8 mouse cellular contexts compared by ENCODE assay signal in the genomic region with DNA sequence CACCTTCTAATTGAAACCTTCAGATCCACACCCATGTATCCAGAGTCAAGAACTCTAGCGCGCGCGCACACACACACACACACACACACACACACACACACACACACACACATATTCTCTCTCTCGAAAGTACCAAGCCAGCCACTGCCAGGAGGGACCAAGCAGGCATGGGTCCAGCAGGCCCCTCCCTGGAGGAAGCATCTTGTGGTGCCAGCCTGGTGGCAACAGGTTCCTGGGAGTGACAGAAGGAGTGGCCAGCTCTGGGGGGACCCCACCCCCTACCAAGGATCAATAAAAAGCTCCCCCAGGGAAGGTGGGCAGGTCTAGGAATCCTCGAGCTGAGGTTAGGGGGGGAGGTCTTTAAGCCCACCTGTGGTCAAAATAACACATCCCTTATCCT. TPM values are rescaled to one million over a fixed set of nuclear protein-coding genes. Genes with fewer than 3 reads are reported as not detected.
DNase-seq lines count a peak whose midpoint lies in the region; ATAC-seq lines count a peak whose summit lies in the region.

No protein-coding gene starts in this region.

- peaks cover 37% of the 10 kb centered on the region for H3K36me3 ChIP-seq in hindbrain, embryonic 13.5 days
- H3K36me3 ChIP-seq in hindbrain, embryonic 12.5 days, result peaks cover 36% of the 10 kb centered on the region
- 0 out of 2 replicates have a peak, but pooled peaks cover 14% of the 10 kb centered on the region for H3K36me3 ChIP-seq in embryonic facial prominence, embryonic 14.5 days (ENCODE audit: control insufficient read depth, insufficient read depth, low read length)
- H3K36me3 ChIP-seq in liver, embryonic 11.5 days (ENCODE audit: control insufficient read depth, insufficient read depth, low read length), result no peaks in the 10 kb centered on the region

- peak; percentile 39 for DNase-seq in NIH3T3 (ENCODE audit: low read depth)
- DNase-seq in embryonic facial prominence, embryonic 14.5 days (ENCODE audit: low spot score), result no peak
- DNase-seq in liver, embryonic 11.5 days (ENCODE audit: low spot score), result no peak
- no peak for DNase-seq in embryo, embryonic 11 days
- DNase-seq in ovary, postnatal 36 days (ENCODE audit: low spot score), result no peak
- no peak for DNase-seq in gastrocnemius, postnatal 14 days

- H3K9ac ChIP-seq in hindbrain, embryonic 13.5 days, result peak overlapping the region; percentile 67; the same call in 1 of the 2 replicates
- H3K9ac ChIP-seq in hindbrain, embryonic 12.5 days, result no peak overlapping the region
- peak overlapping the region; percentile 58; the same call in 1 of the 2 replicates for H3K9ac ChIP-seq in embryonic facial prominence, embryonic 14.5 days (ENCODE audit: low read depth, low read length)
- no peak overlapping the region for H3K9ac ChIP-seq in liver, embryonic 11.5 days (ENCODE audit: low read depth, low read length)

- peaks cover 85% of the 10 kb centered on the region for H3K4me1 ChIP-seq in hindbrain, embryonic 13.5 days (replicated peaks)
- peaks cover 63% of the 10 kb centered on the region for H3K4me1 ChIP-seq in hindbrain, embryonic 12.5 days
- H3K4me1 ChIP-seq in embryonic facial prominence, embryonic 14.5 days (ENCODE audit: control insufficient read depth, insufficient read depth, low read length), result peaks cover 66% of the 10 kb centered on the region
- H3K4me1 ChIP-seq in liver, embryonic 11.5 days (replicated peaks; ENCODE audit: control insufficient read depth, insufficient read depth, low read length), result peaks cover 69% of the 10 kb centered on the region

- 85% methylated on average over 6 of the region's 6 CpGs for WGBS in hindbrain, embryonic 13.5 days
- WGBS in hindbrain, embryonic 12.5 days, result 77% methylated on average over 6 of the region's 6 CpGs
- 60% methylated on average over 6 of the region's 6 CpGs for WGBS in embryonic facial prominence, embryonic 14.5 days
- 81% methylated on average over 6 of the region's 6 CpGs for WGBS in liver, embryonic 11.5 days

- intact Hi-C loops in gastrocnemius, postnatal 14 days (cut with DNase I; ENCODE audit: low total_unique reads), result no loop called here

- no peaks in the 10 kb centered on the region for H3K27me3 ChIP-seq in hindbrain, embryonic 13.5 days
- no peaks in the 10 kb centered on the region for H3K27me3 ChIP-seq in hindbrain, embryonic 12.5 days
- no peaks in the 10 kb centered on the region for H3K27me3 ChIP-seq in embryonic facial prominence, embryonic 14.5 days (replicated peaks; ENCODE audit: control insufficient read depth, insufficient read depth, low read length)
- no peaks in the 10 kb centered on the region for H3K27me3 ChIP-seq in liver, embryonic 11.5 days (replicated peaks; ENCODE audit: control insufficient read depth, insufficient read depth, low read length)

- ATAC-seq in hindbrain, embryonic 13.5 days (ENCODE audit: low FRiP score), result no peak
- ATAC-seq in hindbrain, embryonic 12.5 days (ENCODE audit: low FRiP score), result no peak
- no peak for ATAC-seq in embryonic facial prominence, embryonic 14.5 days (ENCODE audit: low read depth)
- ATAC-seq in liver, embryonic 11.5 days (replicated peaks; ENCODE audit: low FRiP score), result no peak

- 0 out of 2 replicates have a peak overlapping the region, but pooled peaks have one; percentile 27 for H3K4me3 ChIP-seq in hindbrain, embryonic 13.5 days
- no peak overlapping the region for H3K4me3 ChIP-seq in hindbrain, embryonic 12.5 days
- peak overlapping the region; percentile 39 for H3K4me3 ChIP-seq in embryonic facial prominence, embryonic 14.5 days (ENCODE audit: low read depth, low read length)
- peak overlapping the region; percentile 56 for H3K4me3 ChIP-seq in liver, embryonic 11.5 days (ENCODE audit: low read depth, low read length)

- peak overlapping the region; percentile 53; the same call in 1 of the 2 replicates for H3K4me2 ChIP-seq in hindbrain, embryonic 13.5 days
- no peak overlapping the region; the same call in 1 of the 2 replicates for H3K4me2 ChIP-seq in hindbrain, embryonic 12.5 days (replicated peaks)
- H3K4me2 ChIP-seq in embryonic facial prominence, embryonic 14.5 days (ENCODE audit: low read depth, low read length), result peak overlapping the region; percentile 63
- H3K4me2 ChIP-seq in liver, embryonic 11.5 days, result peak overlapping the region; percentile 93

- no peak overlapping the region for H3K27ac ChIP-seq in hindbrain, embryonic 13.5 days
- H3K27ac ChIP-seq in hindbrain, embryonic 12.5 days, result no peak overlapping the region
- H3K27ac ChIP-seq in embryonic facial prominence, embryonic 14.5 days (replicated peaks; ENCODE audit: low read depth, low read length), result 0 out of 2 replicates have a peak overlapping the region, but pooled peaks have one; percentile 30
- H3K27ac ChIP-seq in liver, embryonic 11.5 days (ENCODE audit: low read depth, low read length), result no peak overlapping the region

- no peaks in the 10 kb centered on the region for H3K9me3 ChIP-seq in hindbrain, embryonic 13.5 days
- no peaks in the 10 kb centered on the region for H3K9me3 ChIP-seq in hindbrain, embryonic 12.5 days (replicated peaks)
- no peaks in the 10 kb centered on the region for H3K9me3 ChIP-seq in embryonic facial prominence, embryonic 14.5 days (ENCODE audit: control insufficient read depth, low read length)
- no peaks in the 10 kb centered on the region for H3K9me3 ChIP-seq in liver, embryonic 11.5 days (ENCODE audit: control insufficient read depth, low read length)

RNA-seq across cellular contexts. Expression of gene Hdac5, which starts 12.6 kb away (rescaled TPM):
- 82.0 and 85.4 TPM in 2 replicates for polyA plus RNA-seq in hindbrain, embryonic 13.5 days (2015; fragmentation: Nextera tagmentation; extraction: Ambion mirVana)
- polyA plus RNA-seq in hindbrain, embryonic 12.5 days (2016; fragmentation: Nextera tagmentation; extraction: Ambion mirVana), result 97.2 and 103 TPM in 2 replicates
- polyA plus RNA-seq in embryonic facial prominence, embryonic 14.5 days (2014; fragmentation: Nextera tagmentation; extraction: Ambion mirVana), result 44.0 and 47.2 TPM in 2 replicates
- polyA plus RNA-seq in liver, embryonic 11.5 days (2014; fragmentation: Nextera tagmentation; extraction: Ambion mirVana), result 23.8 and 26.0 TPM in 2 replicates
- total RNA-seq in gastrocnemius, postnatal 14 days (2021), result 10 to 100 TPM; 59.5 to 65.6 TPM

RNA-seq across cellular contexts. Expression of gene G6pc3, which starts 28.0 kb away (rescaled TPM):
- polyA plus RNA-seq in hindbrain, embryonic 13.5 days (2015; fragmentation: Nextera tagmentation; extraction: Ambion mirVana), result 30.0 and 37.2 TPM in 2 replicates
- 26.8 and 27.0 TPM in 2 replicates for polyA plus RNA-seq in hindbrain, embryonic 12.5 days (2016; fragmentation: Nextera tagmentation; extraction: Ambion mirVana)
- polyA plus RNA-seq in embryonic facial prominence, embryonic 14.5 days (2014; fragmentation: Nextera tagmentation; extraction: Ambion mirVana), result 27.9 and 29.3 TPM in 2 replicates
- polyA plus RNA-seq in liver, embryonic 11.5 days (2014; fragmentation: Nextera tagmentation; extraction: Ambion mirVana), result 38.8 and 39.5 TPM in 2 replicates
- 10 to 100 TPM; 36.1 to 36.2 TPM for total RNA-seq in gastrocnemius, postnatal 14 days (2021)

RNA-seq across cellular contexts. Expression of gene BC030867, which starts 31.3 kb away (rescaled TPM):
- polyA plus RNA-seq in hindbrain, embryonic 13.5 days (2015; fragmentation: Nextera tagmentation; extraction: Ambion mirVana), result 3.8 TPM in 2 replicates
- 9.4 and 12.5 TPM in 2 replicates for polyA plus RNA-seq in hindbrain, embryonic 12.5 days (2016; fragmentation: Nextera tagmentation; extraction: Ambion mirVana)
- polyA plus RNA-seq in embryonic facial prominence, embryonic 14.5 days (2014; fragmentation: Nextera tagmentation; extraction: Ambion mirVana), result 11.7 and 12.6 TPM in 2 replicates
- 28.2 and 29.4 TPM in 2 replicates for polyA plus RNA-seq in liver, embryonic 11.5 days (2014; fragmentation: Nextera tagmentation; extraction: Ambion mirVana)
- under 1 TPM; 0.11 to 0.47 TPM for total RNA-seq in gastrocnemius, postnatal 14 days (2021)

RNA-seq across cellular contexts. Expression of gene Lsm12, which starts 32.3 kb away (rescaled TPM):
- 144 and 148 TPM in 2 replicates for polyA plus RNA-seq in hindbrain, embryonic 13.5 days (2015; fragmentation: Nextera tagmentation; extraction: Ambion mirVana)
- polyA plus RNA-seq in hindbrain, embryonic 12.5 days (2016; fragmentation: Nextera tagmentation; extraction: Ambion mirVana), result 114 TPM in 2 replicates
- polyA plus RNA-seq in embryonic facial prominence, embryonic 14.5 days (2014; fragmentation: Nextera tagmentation; extraction: Ambion mirVana), result 92.9 and 98.4 TPM in 2 replicates
- 80.1 and 83.2 TPM in 2 replicates for polyA plus RNA-seq in liver, embryonic 11.5 days (2014; fragmentation: Nextera tagmentation; extraction: Ambion mirVana)
- 10 to 100 TPM; 69.9 to 76.0 TPM for total RNA-seq in gastrocnemius, postnatal 14 days (2021)

RNA-seq across cellular contexts. Expression of gene Asb16, which starts 51.1 kb away (rescaled TPM):
- not detected in 2 replicates for polyA plus RNA-seq in hindbrain, embryonic 13.5 days (2015; fragmentation: Nextera tagmentation; extraction: Ambion mirVana)
- polyA plus RNA-seq in hindbrain, embryonic 12.5 days (2016; fragmentation: Nextera tagmentation; extraction: Ambion mirVana), result not detected in 2 replicates
- 0.25 and 0.33 TPM in 2 replicates for polyA plus RNA-seq in embryonic facial prominence, embryonic 14.5 days (2014; fragmentation: Nextera tagmentation; extraction: Ambion mirVana)
- 0.05 and 0.12 TPM in 2 replicates for polyA plus RNA-seq in liver, embryonic 11.5 days (2014; fragmentation: Nextera tagmentation; extraction: Ambion mirVana)
- 10 to 100 TPM; 58.9 to 61.2 TPM for total RNA-seq in gastrocnemius, postnatal 14 days (2021)

Comparison
In these comparisons a context has a peak if more than half of its experiments do, and no peak if none do; other contexts are left out.
1. H3K9ac ChIP-seq: peak in hindbrain, embryonic 13.5 days (single experiment) and embryonic facial prominence, embryonic 14.5 days (single experiment); none in hindbrain, embryonic 12.5 days (single experiment) and liver, embryonic 11.5 days (single experiment).